Mouse (Mus musculus) limb, embryonic 10.5 days (tissue): Measurements from ENCODE around the gene Glrp1. TPM values are rescaled to one million over a fixed set of nuclear protein-coding genes. Genes with fewer than 3 reads are reported as not detected.

Experiments used
- DNase-seq: peaks from one replicate; pipeline ENCODE4 v3.0.0-alpha.2; 2017; ENCODE audit warnings: low spot score
- H3K27ac ChIP-seq: fragments of 300-500 bp; sonication (generic); 2 replicates; pipeline ENCODE4 v1.5.1; 2016; ENCODE audit warnings: mild to moderate bottlenecking
- H3K27me3 ChIP-seq: fragments of 300-500 bp; sonication (generic); 2 replicates; pipeline ENCODE4 v1.6.1; 2016; ENCODE audit warnings: low read depth, mild to moderate bottlenecking; ENCODE audit not compliant: poor library complexity, severe bottlenecking
- H3K36me3 ChIP-seq: fragments of 300-500 bp; sonication (generic); 2 replicates; pipeline ENCODE4 v1.6.1; 2016; ENCODE audit warnings: mild to moderate bottlenecking, moderate library complexity
- H3K4me1 ChIP-seq: fragments of 300-500 bp; sonication (generic); 2 replicates; pipeline ENCODE4 v1.6.1; 2016
- H3K4me3 ChIP-seq: fragments of 300-500 bp; sonication (generic); 2 replicates; pipeline ENCODE4 v1.5.1; 2016; ENCODE audit warnings: mild to moderate bottlenecking, moderate library complexity
- H3K9me3 ChIP-seq: fragments of 300-500 bp; sonication (generic); replicated peaks from 2 replicates; pipeline ENCODE4 v1.6.1; 2016; ENCODE audit warnings: mild to moderate bottlenecking
- WGBS: fragments of 180-500 bp; shearing (Covaris S2); methylation state at CpG from one replicate; pipeline ENCODE4 v1.1.7; 2016; 5-methylcytosine and 5-hydroxymethylcytosine counted together
- polyA plus RNA-seq: library from polyadenylated mRNA; unstranded; fragments of >200 nt; fragmentation: Nextera tagmentation; extraction: Ambion mirVana; gene quantifications from 2 replicates; pipeline ENCODE4 v1.2.1, GENCODE M21; 2016

Gene Glrp1
- polyA plus RNA-seq, result not detected in 2 replicates

DNA sequence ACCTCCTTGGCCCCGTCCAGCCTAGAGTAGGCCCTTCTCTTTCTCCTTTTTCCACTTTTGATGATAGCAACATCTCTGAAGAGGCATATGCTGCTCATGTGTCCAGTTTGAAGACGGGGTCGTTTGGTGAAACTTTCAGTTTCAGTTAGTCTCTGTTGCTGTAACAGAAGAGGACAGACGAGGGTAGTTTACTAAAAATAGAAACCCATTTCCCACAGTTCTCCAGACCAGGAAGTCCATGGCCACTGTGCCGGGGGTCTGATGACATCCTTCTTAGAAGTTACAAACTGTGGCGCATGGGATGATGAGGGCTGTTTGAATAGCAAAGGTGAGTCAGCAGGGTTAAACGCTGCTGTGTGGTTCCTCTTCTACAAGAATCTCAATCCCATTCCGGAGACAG lies at the start of gene Glrp1:
Glrp1 (minus strand) TSS at position 278 of the 400 bp plus-strand sequence.
- Histone ChIP-seq H3K9me3 (no peaks in the 10 kb centered on the region), H3K4me1 (peaks cover 24% of the 10 kb centered on the region), H3K27me3 (no peaks in the 10 kb centered on the region), H3K36me3 (no peaks in the 10 kb centered on the region), H3K4me3 (no peak within 1 kb of the TSS), H3K27ac (no peak within 1 kb of the TSS)
- no peak for DNase-seq
- WGBS, result 80% methylated on average over 8 of the region's 8 CpGs

DNA sequence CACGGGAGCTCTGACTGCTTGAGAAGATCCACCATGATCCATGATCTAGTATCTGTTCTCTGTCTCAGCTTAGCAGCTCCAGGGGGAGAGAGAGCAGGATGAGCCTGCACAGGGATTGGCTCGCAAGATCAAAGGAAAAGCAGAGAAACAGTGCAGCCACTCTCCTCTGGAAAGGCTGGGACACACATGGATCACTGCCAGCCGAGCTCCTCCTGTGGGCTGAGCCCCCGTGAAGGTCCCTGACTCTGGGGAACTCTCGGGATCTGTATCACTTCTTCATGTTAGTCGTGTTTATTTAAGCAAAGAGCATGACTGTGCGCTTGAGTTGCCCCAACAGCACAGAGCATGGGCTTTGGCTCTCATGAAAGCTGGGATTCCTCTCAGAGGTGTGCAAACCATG lies 49.4 kb upstream of the Glrp1 start:
- H3K27ac ChIP-seq, result no peak overlapping the region
- H3K27me3 ChIP-seq, result no peaks in the 10 kb centered on the region
- H3K36me3 ChIP-seq, result no peaks in the 10 kb centered on the region
- H3K9me3 ChIP-seq, result no peaks in the 10 kb centered on the region
- DNase-seq, result peak; percentile 38
- WGBS, result 7% methylated on average over 7 of the region's 7 CpGs
- H3K4me1 ChIP-seq, result peaks cover 13% of the 10 kb centered on the region
- H3K4me3 ChIP-seq, result no peak overlapping the region; the same call in 1 of the 2 replicates

DNA sequence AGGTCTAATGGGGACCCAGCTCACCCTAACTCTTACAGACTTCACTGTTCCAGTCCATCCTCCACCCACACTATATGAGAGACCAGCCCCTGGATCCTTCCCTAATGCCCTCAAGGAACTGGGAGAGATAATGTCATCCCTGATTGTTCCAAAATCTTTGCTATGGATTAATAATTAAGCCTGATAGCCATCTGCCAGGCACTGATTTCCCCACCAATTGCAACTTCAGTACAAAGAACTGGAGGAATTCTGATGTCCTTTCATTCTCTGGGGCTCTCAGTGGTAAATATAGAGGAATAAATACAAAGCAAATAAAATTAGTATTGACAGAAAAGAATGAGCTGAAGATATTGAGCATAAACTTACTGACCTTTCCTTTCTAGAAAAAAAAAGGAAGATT lies 48.9 kb upstream of the Glrp1 start:
- H3K27ac ChIP-seq, result no peak overlapping the region
- no peaks in the 10 kb centered on the region for H3K27me3 ChIP-seq
- H3K36me3 ChIP-seq, result no peaks in the 10 kb centered on the region
- no peak for DNase-seq
- no peak overlapping the region for H3K4me3 ChIP-seq
- no peaks in the 10 kb centered on the region for H3K9me3 ChIP-seq
- peaks cover 14% of the 10 kb centered on the region for H3K4me1 ChIP-seq

DNA sequence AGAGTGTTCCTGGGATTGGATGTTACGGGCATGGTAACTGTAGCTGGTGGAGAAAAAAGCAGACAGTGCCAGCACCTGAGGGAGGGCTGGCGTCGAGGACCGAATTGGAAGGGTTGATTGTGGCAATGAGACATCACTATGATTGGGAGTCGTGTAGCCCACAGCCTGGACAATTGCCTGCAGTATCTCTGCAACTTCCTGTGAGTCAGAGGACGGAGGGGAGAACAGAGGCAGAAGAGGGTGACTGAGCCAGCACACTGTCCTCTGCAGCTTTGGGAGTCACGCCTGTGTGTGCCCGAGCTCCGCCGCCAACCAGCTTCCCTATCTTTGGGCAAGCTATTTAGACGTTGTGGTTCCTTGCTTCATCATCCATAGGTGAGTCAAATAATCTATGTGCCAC lies 46.5 kb upstream of the Glrp1 start:
- H3K9me3 ChIP-seq, result no peaks in the 10 kb centered on the region
- 87% methylated on average over 11 of the region's 11 CpGs for WGBS
- DNase-seq, result no peak

DNA sequence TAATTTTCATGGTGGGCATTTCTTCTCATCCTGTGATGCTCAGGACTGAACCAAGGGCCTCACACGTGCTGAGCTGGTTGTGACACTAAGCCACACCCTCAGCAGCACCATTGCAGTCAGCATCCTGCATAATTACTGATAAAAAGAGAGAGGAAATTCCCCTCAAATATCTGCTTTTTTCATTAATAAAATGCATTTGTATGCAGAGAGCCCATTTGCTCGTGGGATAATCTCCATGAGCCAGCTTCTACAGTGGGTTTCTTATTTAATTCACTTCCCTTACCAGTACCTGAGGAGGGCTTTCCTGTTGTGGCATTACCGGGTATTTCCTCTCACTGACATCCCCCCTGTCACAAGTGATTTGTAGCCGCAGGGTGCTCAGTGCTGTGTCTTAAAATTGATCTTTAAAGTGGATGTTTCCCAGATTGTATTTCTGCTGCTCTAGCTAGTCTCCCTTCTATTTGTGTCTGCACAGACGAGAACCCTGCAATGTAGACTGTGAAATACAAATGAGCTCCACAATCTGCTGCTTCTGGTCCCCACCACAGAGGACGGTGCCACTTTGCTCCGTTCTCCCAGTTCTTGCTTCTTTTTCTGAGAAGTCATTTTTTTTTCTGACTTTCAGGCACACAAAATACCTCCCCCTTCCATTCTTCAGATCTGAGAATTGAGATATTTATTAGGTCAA lies 43.8 kb upstream of the Glrp1 start:
- no peak for DNase-seq

More for the DNA sequence above, 46.5 kb upstream of the Glrp1 start:
- H3K36me3 ChIP-seq, result no peaks in the 10 kb centered on the region
- H3K27me3 ChIP-seq, result no peaks in the 10 kb centered on the region
- peaks cover 23% of the 10 kb centered on the region for H3K4me1 ChIP-seq
- H3K27ac ChIP-seq, result no peak overlapping the region
- no peak overlapping the region for H3K4me3 ChIP-seq

DNA sequence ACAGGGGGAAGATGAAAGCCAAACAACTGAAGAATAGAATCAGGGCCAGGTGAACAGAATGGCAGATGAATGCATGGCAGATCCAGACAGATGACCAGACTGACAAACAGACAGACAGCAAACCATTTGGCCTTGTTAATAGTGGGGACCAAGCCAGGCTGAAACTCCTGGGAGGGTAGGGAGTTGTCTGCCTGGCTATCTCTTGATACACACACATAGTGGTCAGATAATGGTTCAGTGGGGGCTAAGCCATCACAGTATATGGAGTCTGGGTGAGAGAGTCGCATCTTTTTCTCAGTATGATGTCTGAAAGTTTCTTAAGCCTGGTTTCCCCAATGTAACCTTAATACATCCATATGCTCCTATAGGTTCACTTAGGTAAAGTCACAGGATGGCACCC lies 39.4 kb upstream of the Glrp1 start:
- Histone ChIP-seq H3K4me3 (no peak overlapping the region), H3K4me1 (peaks cover 11% of the 10 kb centered on the region), H3K36me3 (no peaks in the 10 kb centered on the region), H3K27me3 (no peaks in the 10 kb centered on the region), H3K27ac (no peak overlapping the region), H3K9me3 (no peaks in the 10 kb centered on the region)
- DNase-seq, result no peak
- WGBS, result 92% methylated on average over 1 of the region's 1 CpGs

More for the DNA sequence above, 43.8 kb upstream of the Glrp1 start:
- no peaks in the 10 kb centered on the region for H3K36me3 ChIP-seq
- H3K4me1 ChIP-seq, result peaks cover 11% of the 10 kb centered on the region
- H3K4me3 ChIP-seq, result no peak overlapping the region
- no peaks in the 10 kb centered on the region for H3K9me3 ChIP-seq
- no peaks in the 10 kb centered on the region for H3K27me3 ChIP-seq
- H3K27ac ChIP-seq, result no peak overlapping the region
- WGBS, result 43% methylated on average over 7 of the region's 7 CpGs

DNA sequence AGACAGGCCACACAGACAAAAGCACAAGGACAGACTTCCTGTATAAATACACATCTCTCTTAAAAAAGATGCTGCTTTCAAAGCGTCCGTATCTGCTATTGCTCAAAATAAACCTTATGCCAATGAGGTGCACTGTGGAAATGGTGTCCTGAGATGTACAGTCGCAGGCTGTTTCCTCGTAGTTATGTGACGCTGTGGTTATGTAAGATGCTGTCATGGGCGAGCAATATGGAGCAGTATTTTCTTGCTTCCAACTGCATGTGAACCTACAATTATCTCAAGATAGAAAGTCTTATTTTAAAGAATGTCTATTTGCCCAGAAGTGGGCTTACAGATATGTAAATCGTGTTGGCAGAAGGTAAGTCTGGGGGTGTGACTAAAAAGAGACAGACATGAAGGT lies 37.3 kb upstream of the Glrp1 start:
- no peaks in the 10 kb centered on the region for H3K36me3 ChIP-seq
- no peak for DNase-seq
- WGBS, result 86% methylated on average over 7 of the region's 7 CpGs

DNA sequence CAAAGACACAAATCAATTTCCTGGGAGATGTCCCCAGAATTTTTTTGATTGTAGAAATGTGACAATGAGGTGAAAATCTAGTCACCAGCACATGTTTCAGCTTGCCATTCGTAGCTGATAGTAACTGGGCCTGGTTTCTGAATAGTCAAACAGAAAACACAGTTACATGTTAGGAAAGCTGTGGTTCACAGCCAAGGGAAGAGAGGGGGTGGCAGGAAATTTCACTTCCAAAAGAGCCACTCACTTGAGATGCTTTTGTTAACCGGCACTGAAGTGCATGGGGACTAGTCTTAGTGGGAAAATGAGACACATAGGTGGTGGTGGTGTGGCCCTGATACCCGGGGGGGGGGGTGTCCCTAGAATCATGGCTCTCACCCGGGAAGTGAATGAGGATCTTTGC lies 33.7 kb upstream of the Glrp1 start:
- Histone ChIP-seq H3K27me3 (no peaks in the 10 kb centered on the region), H3K36me3 (no peaks in the 10 kb centered on the region), H3K9me3 (no peaks in the 10 kb centered on the region), H3K27ac (no peak overlapping the region), H3K4me3 (no peak overlapping the region), H3K4me1 (no peaks in the 10 kb centered on the region)
- no peak for DNase-seq
- WGBS, result 80% methylated on average over 4 of the region's 4 CpGs

More for the DNA sequence above, 37.3 kb upstream of the Glrp1 start:
- no peak overlapping the region for H3K4me3 ChIP-seq
- H3K27me3 ChIP-seq, result no peaks in the 10 kb centered on the region
- no peaks in the 10 kb centered on the region for H3K4me1 ChIP-seq
- H3K27ac ChIP-seq, result no peak overlapping the region
- no peaks in the 10 kb centered on the region for H3K9me3 ChIP-seq

DNA sequence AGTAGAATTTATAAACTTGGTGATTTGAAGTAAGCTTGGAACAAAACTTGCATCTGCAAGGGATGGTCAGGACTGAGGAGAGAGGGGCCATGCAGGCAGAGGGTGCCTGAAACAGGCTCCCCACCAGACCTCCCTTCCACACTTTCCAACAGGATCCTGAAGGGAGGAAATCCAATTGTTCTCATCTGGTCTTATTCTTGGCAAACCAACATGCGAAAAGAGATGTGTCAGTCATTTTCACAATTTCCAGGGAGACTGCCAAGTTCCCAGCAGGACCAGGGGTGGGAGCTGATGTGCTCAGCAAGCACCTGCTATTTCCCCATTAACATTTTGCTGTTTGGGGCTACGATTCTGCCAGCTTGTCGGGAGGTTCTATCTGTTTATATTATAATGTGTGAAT lies 30.0 kb upstream of the Glrp1 start:
- WGBS, result 84% methylated on average over 3 of the region's 3 CpGs
- H3K4me3 ChIP-seq, result no peak overlapping the region
- DNase-seq, result no peak
- no peaks in the 10 kb centered on the region for H3K36me3 ChIP-seq
- H3K9me3 ChIP-seq, result no peaks in the 10 kb centered on the region
- no peaks in the 10 kb centered on the region for H3K4me1 ChIP-seq
- no peak overlapping the region for H3K27ac ChIP-seq
- H3K27me3 ChIP-seq, result no peaks in the 10 kb centered on the region

DNA sequence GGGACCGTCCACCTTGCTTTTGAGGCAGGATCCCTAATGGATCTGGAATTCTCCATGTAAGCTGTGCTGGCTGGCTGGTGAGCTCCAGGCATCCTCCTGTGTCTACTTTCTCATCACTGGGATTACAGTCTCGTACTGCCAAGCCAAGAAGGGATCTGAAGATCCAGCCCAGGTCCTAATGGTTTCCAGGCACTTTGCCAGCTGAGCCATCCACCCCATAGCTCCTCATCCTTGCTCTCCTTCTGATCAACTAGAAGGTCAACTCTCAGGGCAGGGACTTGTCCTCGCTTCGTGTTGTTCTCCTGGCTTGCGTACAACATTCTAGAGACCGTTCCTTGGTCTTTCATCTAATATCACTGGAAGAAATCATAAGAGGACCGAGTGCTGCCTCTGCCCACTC lies 29.4 kb upstream of the Glrp1 start:
- Histone ChIP-seq H3K27ac (no peak overlapping the region), H3K4me1 (no peaks in the 10 kb centered on the region), H3K4me3 (no peak overlapping the region), H3K27me3 (no peaks in the 10 kb centered on the region), H3K9me3 (no peaks in the 10 kb centered on the region), H3K36me3 (no peaks in the 10 kb centered on the region)
- WGBS, result 93% methylated on average over 7 of the region's 7 CpGs
- DNase-seq, result no peak

DNA sequence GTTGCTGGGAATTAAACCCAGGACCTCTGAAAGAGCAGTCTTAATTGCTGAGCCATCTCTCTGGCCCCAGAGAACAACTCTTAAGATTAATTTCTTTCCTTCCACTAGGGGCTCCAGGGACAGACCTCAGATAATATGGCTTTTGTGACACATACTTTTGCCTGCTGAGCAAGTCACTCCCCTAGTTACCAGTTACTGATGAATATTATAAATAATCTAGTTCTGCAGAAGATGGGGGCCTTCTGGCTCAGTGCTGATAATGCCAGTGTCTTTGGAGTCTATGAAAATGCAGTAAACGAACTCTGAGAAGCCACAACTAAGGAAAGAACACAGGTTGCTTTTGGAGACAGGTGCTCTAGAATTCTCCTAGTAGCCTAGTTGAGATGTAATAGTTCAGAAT lies 26.4 kb upstream of the Glrp1 start:
- Histone ChIP-seq H3K27ac (no peak overlapping the region), H3K27me3 (no peaks in the 10 kb centered on the region), H3K4me1 (no peaks in the 10 kb centered on the region), H3K9me3 (no peaks in the 10 kb centered on the region), H3K4me3 (no peak overlapping the region), H3K36me3 (no peaks in the 10 kb centered on the region)
- 86% methylated on average over 1 of the region's 1 CpGs for WGBS
- no peak for DNase-seq

DNA sequence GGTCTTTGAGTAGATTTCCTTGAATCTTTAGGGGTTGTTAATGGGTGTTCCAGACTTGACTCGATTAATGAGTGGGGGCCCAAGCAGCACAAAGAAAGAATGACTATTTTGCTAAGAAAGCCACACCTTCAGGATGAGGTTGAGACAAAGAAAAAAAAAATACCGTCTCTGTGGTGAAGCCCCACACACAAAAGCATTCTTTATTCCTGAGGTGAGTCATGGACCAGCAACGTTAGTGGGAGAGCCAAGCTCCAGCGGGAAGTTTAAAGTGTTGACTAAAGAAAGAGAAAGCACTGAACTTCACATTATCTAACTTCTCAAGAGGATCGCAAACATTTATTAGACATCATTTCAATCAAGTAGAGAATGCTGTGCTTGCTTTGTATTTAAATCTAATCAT lies 24.2 kb upstream of the Glrp1 start:
- no peak for DNase-seq
- H3K9me3 ChIP-seq, result no peaks in the 10 kb centered on the region
- no peaks in the 10 kb centered on the region for H3K36me3 ChIP-seq
- H3K4me3 ChIP-seq, result no peak overlapping the region
- no peak overlapping the region for H3K27ac ChIP-seq
- 88% methylated on average over 5 of the region's 5 CpGs for whole genome bisulfite sequencing
- 0 out of 2 replicates have a peak, but pooled peaks cover 2% of the 10 kb centered on the region for H3K4me1 ChIP-seq
- H3K27me3 ChIP-seq, result no peaks in the 10 kb centered on the region

DNA sequence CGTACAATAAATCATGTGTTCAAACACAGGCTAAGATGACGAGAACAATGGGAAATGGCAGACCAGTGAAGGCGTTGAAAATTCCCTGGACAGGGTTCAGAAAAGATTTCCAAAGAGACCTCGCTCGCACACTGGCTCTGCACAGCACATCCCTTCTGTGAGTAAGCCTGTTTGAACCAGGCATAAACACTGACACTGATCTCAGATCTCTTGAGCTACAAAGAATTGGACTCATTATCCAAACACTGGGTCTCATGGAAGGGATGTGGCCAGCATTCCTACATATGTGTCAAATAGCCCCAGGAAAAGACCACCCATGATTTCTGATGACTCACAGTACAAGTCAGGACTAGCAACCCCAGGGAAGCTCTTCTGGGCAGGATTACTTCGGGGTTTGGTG lies 16.3 kb upstream of the Glrp1 start:
- no peaks in the 10 kb centered on the region for H3K27me3 ChIP-seq
- 72% methylated on average over 6 of the region's 6 CpGs for WGBS
- no peaks in the 10 kb centered on the region for H3K36me3 ChIP-seq
- 0 out of 2 replicates have a peak, but pooled peaks cover 7% of the 10 kb centered on the region for H3K4me1 ChIP-seq
- H3K4me3 ChIP-seq, result no peak overlapping the region
- no peak for DNase-seq
- no peak overlapping the region for H3K27ac ChIP-seq
- no peaks in the 10 kb centered on the region for H3K9me3 ChIP-seq

DNA sequence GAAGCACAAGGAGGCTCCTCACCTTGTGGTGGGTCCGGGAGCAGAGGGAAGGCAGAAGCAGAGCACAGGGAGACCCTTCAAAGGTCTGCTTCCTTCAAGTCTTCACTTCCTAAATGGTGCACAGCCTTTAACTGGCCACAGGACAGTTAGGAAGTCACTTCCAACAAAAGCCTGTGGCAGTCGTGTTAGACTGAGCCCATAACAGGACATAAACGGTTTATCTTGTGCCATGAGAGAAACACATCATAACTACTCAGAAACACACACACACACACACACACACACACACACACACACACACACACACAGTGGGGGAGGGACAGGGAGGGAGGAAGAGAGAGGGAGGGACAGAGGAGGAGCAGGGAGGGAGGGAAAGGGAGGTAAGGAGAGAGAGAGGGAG lies 15.8 kb upstream of the Glrp1 start:
- WGBS, result 72% methylated on average over 3 of the region's 3 CpGs
- DNase-seq, result no peak

More for the DNA sequence above, 15.8 kb upstream of the Glrp1 start:
- no peak overlapping the region for H3K4me3 ChIP-seq
- H3K4me1 ChIP-seq, result 0 out of 2 replicates have a peak, but pooled peaks cover 5% of the 10 kb centered on the region
- no peak overlapping the region for H3K27ac ChIP-seq
- H3K9me3 ChIP-seq, result no peaks in the 10 kb centered on the region
- no peaks in the 10 kb centered on the region for H3K27me3 ChIP-seq
- H3K36me3 ChIP-seq, result no peaks in the 10 kb centered on the region
